Mouse (Mus musculus) left cerebral cortex, postnatal 25 days (tissue): Measurements from ENCODE around the gene Vstm2l. TPM values are rescaled to one million over a fixed set of nuclear protein-coding genes. Genes with fewer than 3 reads are reported as not detected.
A peak's percentile ranks its signal among the peaks of the same experiment; 100 is the strongest.

Source experiments
- DNase-seq, 2 experiments: peaks; one replicate each; pipeline ENCODE4 v3.0.0; 2022; ENCODE audit warnings: low spot score in 2 of 2, mixed read lengths in 1 of 2
- intact Hi-C: fragments of 180-260 bp; cut with DNase I; formaldehyde crosslinking; loops from one replicate; pipeline ENCODE4 v1.15.1; 2025
- total RNA-seq, 2 experiments: library from RNA; stranded (reverse); gene quantifications; 2 replicates each; pipeline ENCODE4 v1.2.3; 2021

The Vstm2l gene
- total RNA-seq = 100 to 1,000 TPM; 171 to 175 TPM

- intact Hi-C loops = loop anchor here (2.0 to 5.0 kb wide), 3 partner anchors 29 to 167 kb away; no protein-coding TSS in a partner anchor
- DNase-seq = peak; percentile 76 to 79
Measured at GRCm38 (mm10) chr2:157914105-157914764, at the start of gene Vstm2l. Gene Vstm2l, plus strand, starts transcription at chr2:157914653.

- DNase-seq = no peak
Measured at GRCm38 (mm10) chr2:157867126-157867525, 47.3 kb upstream of the Vstm2l start.

GRCm38 (mm10) chr2:157870247-157870646 lies 44.2 kb upstream of the Vstm2l start:
- no peak for DNase-seq
- intact Hi-C loops = no loop called here

More at GRCm38 (mm10) chr2:157867126-157867525, 47.3 kb upstream of the Vstm2l start:
- intact Hi-C loops = no loop called here

GRCm38 (mm10) chr2:157873223-157873622 lies 41.2 kb upstream of the Vstm2l start:
- peak in 1 of 2 experiments; percentile 63 for DNase-seq
- intact Hi-C loops = no loop called here

- no peak for DNase-seq
- intact Hi-C loops = no loop called here
Measured at GRCm38 (mm10) chr2:157873691-157874090, 40.8 kb upstream of the Vstm2l start.

- DNase-seq = peak in 1 of 2 experiments; percentile 64
- intact Hi-C loops = loop anchor here (5.0 kb wide), 1 partner anchor 128 kb away; no protein-coding TSS in a partner anchor
Measured at GRCm38 (mm10) chr2:157875111-157875510, 39.3 kb upstream of the Vstm2l start.

GRCm38 (mm10) chr2:157877394-157877793 lies 37.1 kb upstream of the Vstm2l start:
- intact Hi-C loops = loop anchor here (5.0 kb wide), 1 partner anchor 130 kb away; no protein-coding TSS in a partner anchor
- DNase-seq = no peak

- intact Hi-C loops = loop anchor here (1.0 to 5.0 kb wide), 3 partner anchors 37 to 131 kb away; no protein-coding TSS in a partner anchor
- DNase-seq = peak in 1 of 2 experiments; percentile 90
Measured at GRCm38 (mm10) chr2:157877967-157878366, 36.5 kb upstream of the Vstm2l start.

GRCm38 (mm10) chr2:157881939-157882338 lies 32.5 kb upstream of the Vstm2l start:
- no peak for DNase-seq
- intact Hi-C loops = no loop called here

GRCm38 (mm10) chr2:157887275-157888025 lies 27.0 kb upstream of the Vstm2l start:
- intact Hi-C loops = no loop called here
- no peak for DNase-seq

- intact Hi-C loops = no loop called here
- DNase-seq = peak in 1 of 2 experiments; percentile 45
Measured at GRCm38 (mm10) chr2:157891166-157891565, 23.3 kb upstream of the Vstm2l start.

- no peak for DNase-seq
- intact Hi-C loops = no loop called here
Measured at GRCm38 (mm10) chr2:157897131-157897530, 17.3 kb upstream of the Vstm2l start.

- DNase-seq = no peak
Measured at GRCm38 (mm10) chr2:157913204-157913636, 1.2 kb upstream of the Vstm2l start.

GRCm38 (mm10) chr2:157913705-157914104 lies 748 bp upstream of the Vstm2l start:
- DNase-seq = peak in 1 of 2 experiments; percentile 58
- intact Hi-C loops = loop anchor here (2.0 to 5.0 kb wide), 3 partner anchors 29 to 166 kb away; no protein-coding TSS in a partner anchor

More at GRCm38 (mm10) chr2:157913204-157913636, 1.2 kb upstream of the Vstm2l start:
- intact Hi-C loops = loop anchor here (5.0 kb wide), 1 partner anchor 166 kb away; no protein-coding TSS in a partner anchor

GRCm38 (mm10) chr2:157914889-157915517 lies 550 bp downstream of the Vstm2l start:
- DNase-seq = peak in 1 of 2 experiments; percentile 70
- intact Hi-C loops = loop anchor here (1.0 to 5.0 kb wide), 5 partner anchors 28 to 168 kb away; no protein-coding TSS in a partner anchor

- intact Hi-C loops = loop anchor here (5.0 kb wide), 1 partner anchor 56 kb away; no protein-coding TSS in a partner anchor
- no peak for DNase-seq
Measured at GRCm38 (mm10) chr2:157918529-157918928, 4.1 kb downstream of the Vstm2l start.

GRCm38 (mm10) chr2:157921551-157921950 lies 7.1 kb downstream of the Vstm2l start:
- no peak for DNase-seq
- intact Hi-C loops = no loop called here

GRCm38 (mm10) chr2:157923406-157923805 lies 9.0 kb downstream of the Vstm2l start:
- no peak for DNase-seq
- intact Hi-C loops = no loop called here

- no peak for DNase-seq
- intact Hi-C loops = no loop called here
Measured at GRCm38 (mm10) chr2:157924504-157924903, 10.1 kb downstream of the Vstm2l start.

GRCm38 (mm10) chr2:157926502-157926901 lies 12.0 kb downstream of the Vstm2l start:
- DNase-seq = peak in 1 of 2 experiments; percentile 56
- intact Hi-C loops = no loop called here
